Mouse (Mus musculus) heart, postnatal 0 days (tissue): ENCODE measurements around the gene Jam2.

Source experiments
- CTCF ChIP-seq: IDR thresholded peaks from 2 replicates; pipeline ENCODE4 v1.5.1; 2016; ENCODE audit warnings: antibody characterized with exemption, control low read depth, low read depth
- EP300 ChIP-seq: IDR thresholded peaks from 2 replicates; pipeline ENCODE4 v1.6.1; 2016; ENCODE audit warnings: antibody characterized with exemption, low read depth

DNA sequence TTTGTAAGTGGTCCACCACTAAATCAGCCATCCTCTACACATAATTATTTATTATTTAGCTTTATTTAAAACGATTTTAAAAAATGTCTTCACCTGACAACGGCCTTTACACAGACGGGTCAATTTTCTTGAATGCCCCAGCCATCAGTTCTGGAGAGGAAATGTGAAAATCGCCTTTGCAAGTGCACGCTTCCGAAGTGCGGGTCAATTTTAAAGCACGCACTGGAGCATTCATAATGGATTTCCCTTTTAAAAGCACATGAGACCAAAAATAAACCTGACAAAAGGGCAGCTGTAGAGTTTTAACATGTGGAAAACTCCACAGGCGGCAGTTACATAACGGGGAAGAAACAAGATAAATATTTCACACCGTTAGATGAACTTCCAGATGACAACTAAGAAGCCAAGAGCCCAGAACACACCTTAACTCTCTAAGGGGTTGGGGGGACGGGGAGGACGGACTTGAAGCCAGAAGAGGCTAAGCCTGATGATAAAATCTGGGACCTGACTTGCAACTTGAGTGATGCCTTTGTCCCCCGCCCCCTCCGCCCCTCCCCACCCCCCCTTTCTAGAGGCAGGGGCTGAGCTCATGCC is 558 bp upstream of the Jam2 start:
- no peak for TF ChIP-seq CTCF
- no peak for TF ChIP-seq EP300
